ENCODE assay signal across 16 mouse cellular contexts in genomic region chr13:115361457-115361856, GRCm38 (mm10).
"Had no signal": no experiment of that assay in that cellular context is flagged by ENCODE, and none has a peak within 500 bp of the region (broad histone marks: within the 10 kb centered on the region; RNA-seq: fewer than 3 reads in every experiment).

No protein-coding gene starts in this region.

- H3K4me1 ChIP-seq: kidney, embryonic 15.5 days; limb, embryonic 12.5 days; liver, embryonic 13.5 days; lung, embryonic 15.5 days; neural tube, embryonic 15.5 days had no signal

- H3K27ac ChIP-seq: kidney, embryonic 15.5 days; left cerebral cortex, adult 2 months; limb, embryonic 12.5 days; liver, embryonic 13.5 days; lung, embryonic 15.5 days; neural tube, embryonic 15.5 days had no signal

- H3K4me3 ChIP-seq: kidney, embryonic 15.5 days; left cerebral cortex, adult 2 months; limb, embryonic 12.5 days; liver, embryonic 13.5 days; lung, embryonic 15.5 days; myocyte; neural tube, embryonic 15.5 days had no signal

- H3K9me3 ChIP-seq: kidney, embryonic 15.5 days; limb, embryonic 12.5 days; liver, embryonic 13.5 days; lung, embryonic 15.5 days; neural tube, embryonic 15.5 days had no signal

- ATAC-seq: liver, postnatal 0 days had no signal

- DNase-seq: kidney, adult 2 months; kidney, postnatal 14 days; liver; liver, embryonic 13.5 days; liver, postnatal 0 days; lung, postnatal 14 days; right cerebral cortex, postnatal 4 days; spleen, adult 18-20 months; thymus, adult 18-20 months; thymus, postnatal 14 days had no signal

- H3K4me2 ChIP-seq: kidney, embryonic 15.5 days; limb, embryonic 12.5 days; liver, embryonic 13.5 days; lung, embryonic 15.5 days; neural tube, embryonic 15.5 days had no signal

- H3K36me3 ChIP-seq: kidney, embryonic 15.5 days; limb, embryonic 12.5 days; liver, embryonic 13.5 days; lung, embryonic 15.5 days; neural tube, embryonic 15.5 days had no signal

- H3K27me3 ChIP-seq: kidney, embryonic 15.5 days; limb, embryonic 12.5 days; liver, embryonic 13.5 days; lung, embryonic 15.5 days; neural tube, embryonic 15.5 days had no signal

- H3K9ac ChIP-seq: kidney, embryonic 15.5 days; limb, embryonic 12.5 days; liver, embryonic 13.5 days; liver, postnatal 0 days; lung, embryonic 15.5 days; neural tube, embryonic 15.5 days had no signal
